Mouse (Mus musculus): ENCODE measurements around the gene Arrdc2. TPM values are rescaled to one million over a fixed set of nuclear protein-coding genes. Genes with fewer than 3 reads are reported as not detected.

Arrdc2 gene
- polyA plus RNA-seq, 1 experiment = 17.1 TPM

DNA sequence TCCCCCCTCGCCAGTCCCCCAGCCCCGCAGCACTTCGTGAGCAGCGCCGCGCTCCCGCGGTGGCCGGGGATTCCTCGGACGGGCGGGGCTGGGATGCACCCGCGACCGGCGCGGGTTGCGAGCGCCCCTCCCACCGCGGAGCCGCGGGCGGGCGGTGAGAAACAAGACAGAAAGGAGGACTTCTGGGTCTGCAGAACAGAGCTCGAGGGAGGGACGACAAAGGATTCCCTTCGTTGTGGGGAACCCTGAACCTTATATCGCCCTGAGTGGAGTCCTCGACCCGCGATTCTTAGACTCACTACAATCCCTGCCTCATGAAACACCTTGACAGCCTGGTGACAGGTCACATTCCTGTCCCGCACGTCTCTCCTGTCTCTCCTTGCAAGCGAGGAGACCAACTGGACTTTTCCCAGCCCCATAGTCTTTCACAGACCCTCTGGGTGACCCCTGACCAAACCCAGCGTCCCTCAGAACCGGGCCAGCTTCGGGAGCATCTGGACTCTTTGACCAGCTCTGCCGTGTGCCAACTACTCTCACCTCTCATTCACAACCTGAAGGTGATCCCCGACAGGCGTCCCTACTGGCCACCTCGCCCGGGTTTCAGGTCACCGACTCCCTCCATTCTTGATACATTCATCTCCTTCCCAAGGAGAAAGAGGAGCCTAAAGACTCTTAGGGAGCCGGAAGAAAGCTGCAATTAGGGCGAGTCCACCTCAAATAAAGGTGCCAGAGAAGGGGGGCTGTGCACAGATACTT, 24.6 kb upstream of the Arrdc2 start:
- no peak for TF ChIP-seq POLR2A (IDR thresholded peaks at IDR 0.05; ENCODE audit: control insufficient read depth, low read depth, low read length)
- no peak for TF ChIP-seq CTCF (IDR thresholded peaks at IDR 0.05; ENCODE audit: control insufficient read depth, insufficient read depth, insufficient replicate concordance, low read depth, low read length)
- Histone ChIP-seq H3K27ac (ENCODE audit: control insufficient read depth, insufficient read depth, low read depth, low read length) (no peak overlapping the region), H3K27me3 (ENCODE audit: control insufficient read depth, insufficient read depth, low read length) (peaks cover 2% of the 10 kb centered on the region), H3K4me3 (ENCODE audit: control insufficient read depth, low read depth, low read length) (peak overlapping the region; percentile 14), H3K4me1 (ENCODE audit: control insufficient read depth, insufficient read depth, low read length) (peaks cover 45% of the 10 kb centered on the region), H3K36me3 (ENCODE audit: control insufficient read depth, insufficient read depth, low read length) (no peaks in the 10 kb centered on the region)

- H3K27ac ChIP-seq (ENCODE audit: control insufficient read depth, insufficient read depth, low read depth, low read length) = no peak within 1 kb of the TSS
- no peak for TF ChIP-seq POLR2A (IDR thresholded peaks at IDR 0.05; ENCODE audit: control insufficient read depth, low read depth, low read length)
- TF ChIP-seq CTCF (IDR thresholded peaks at IDR 0.05; ENCODE audit: control insufficient read depth, insufficient read depth, insufficient replicate concordance, low read depth, low read length) = no peak
- H3K4me3 ChIP-seq (ENCODE audit: control insufficient read depth, low read depth, low read length) = peak within 1 kb of the TSS; percentile 59
- peaks cover 36% of the 10 kb centered on the region for H3K4me1 ChIP-seq (ENCODE audit: control insufficient read depth, insufficient read depth, low read length)
- no peaks in the 10 kb centered on the region for H3K36me3 ChIP-seq (ENCODE audit: control insufficient read depth, insufficient read depth, low read length)
- H3K27me3 ChIP-seq (ENCODE audit: control insufficient read depth, insufficient read depth, low read length) = peaks cover 2% of the 10 kb centered on the region
Observed at GRCm38 (mm10) chr8:70862824-70863641, 23.5 kb upstream of the Arrdc2 start, which contains the start of gene Kcnn1. Gene Kcnn1, minus strand, starts transcription at chr8:70863258.

DNA sequence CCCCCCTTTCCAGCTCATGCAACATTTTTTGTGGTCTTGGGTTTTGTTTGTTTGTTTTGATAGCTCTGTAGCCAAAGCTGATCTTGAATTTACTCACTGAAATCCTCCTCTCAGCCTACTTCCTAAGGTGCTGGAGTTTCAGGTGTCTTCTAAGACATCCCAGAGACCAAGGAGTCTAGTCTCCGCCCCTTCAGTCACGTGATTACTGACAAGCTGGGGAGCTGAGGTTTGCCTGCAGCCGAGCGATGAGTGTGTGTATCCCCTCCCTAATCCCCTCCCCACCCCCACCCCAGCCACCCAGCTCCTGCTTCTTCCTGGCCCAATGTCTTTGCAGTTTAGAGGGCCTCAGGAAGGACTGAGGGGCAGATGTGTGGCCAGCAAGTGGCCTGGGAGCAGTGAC, 18.0 kb upstream of the Arrdc2 start:
- Histone ChIP-seq H3K27ac (ENCODE audit: control insufficient read depth, insufficient read depth, low read depth, low read length) (no peak overlapping the region), H3K4me3 (ENCODE audit: control insufficient read depth, low read depth, low read length) (no peak overlapping the region), H3K36me3 (ENCODE audit: control insufficient read depth, insufficient read depth, low read length) (no peaks in the 10 kb centered on the region), H3K27me3 (ENCODE audit: control insufficient read depth, insufficient read depth, low read length) (no peaks in the 10 kb centered on the region; the same call in 1 of the 2 replicates), H3K4me1 (ENCODE audit: control insufficient read depth, insufficient read depth, low read length) (peaks cover 16% of the 10 kb centered on the region)
- TF ChIP-seq CTCF (IDR thresholded peaks at IDR 0.05; ENCODE audit: control insufficient read depth, insufficient read depth, insufficient replicate concordance, low read depth, low read length) = no peak

DNA sequence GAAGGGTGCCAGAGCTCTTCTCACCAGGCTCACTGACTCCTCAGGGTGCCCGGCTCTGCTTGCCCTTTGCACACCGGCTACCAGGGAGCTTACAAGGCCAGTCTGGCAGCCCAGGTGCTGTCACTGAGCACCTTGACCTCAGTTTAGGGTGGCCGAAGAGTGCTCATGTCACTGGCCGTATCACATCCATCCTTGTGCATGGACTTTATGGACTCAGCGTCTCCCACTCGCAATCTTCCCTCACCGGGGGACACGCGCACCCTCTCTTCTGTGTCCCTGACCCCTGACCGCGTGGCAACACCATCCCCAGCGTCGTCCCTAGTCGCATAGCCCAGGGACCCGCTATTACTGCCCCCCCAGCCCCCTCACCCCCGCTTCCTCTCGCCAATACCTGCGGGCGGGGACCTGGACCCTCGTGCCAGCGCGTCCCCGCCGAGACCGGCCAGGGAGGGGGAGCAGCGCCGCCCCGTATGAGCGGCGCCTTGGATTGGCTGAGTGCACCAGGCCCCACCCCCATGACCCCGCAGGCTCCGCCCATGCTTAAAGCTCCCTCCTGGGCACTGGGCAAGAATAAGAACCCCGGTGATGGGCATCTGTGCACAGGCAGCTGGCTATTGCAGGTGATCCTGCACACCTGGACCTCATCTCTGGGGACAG, 17.1 kb upstream of the Arrdc2 start:
- H3K4me3 ChIP-seq (ENCODE audit: control insufficient read depth, low read depth, low read length) = peak overlapping the region; percentile 33
- H3K4me1 ChIP-seq (ENCODE audit: control insufficient read depth, insufficient read depth, low read length) = peaks cover 11% of the 10 kb centered on the region
- H3K27me3 ChIP-seq (ENCODE audit: control insufficient read depth, insufficient read depth, low read length) = no peaks in the 10 kb centered on the region
- no peak overlapping the region for H3K27ac ChIP-seq (ENCODE audit: control insufficient read depth, insufficient read depth, low read depth, low read length)
- no peak for TF ChIP-seq POLR2A (IDR thresholded peaks at IDR 0.05; ENCODE audit: control insufficient read depth, low read depth, low read length)
- TF ChIP-seq CTCF (IDR thresholded peaks at IDR 0.05; ENCODE audit: control insufficient read depth, insufficient read depth, insufficient replicate concordance, low read depth, low read length) = no peak
- no peaks in the 10 kb centered on the region for H3K36me3 ChIP-seq (ENCODE audit: control insufficient read depth, insufficient read depth, low read length)

- TF ChIP-seq POLR2A (IDR thresholded peaks at IDR 0.05; ENCODE audit: control insufficient read depth, low read depth, low read length) (no peak), CTCF (IDR thresholded peaks at IDR 0.05; ENCODE audit: control insufficient read depth, insufficient read depth, insufficient replicate concordance, low read depth, low read length) (no peak)
- no peak overlapping the region for H3K4me3 ChIP-seq (ENCODE audit: control insufficient read depth, low read depth, low read length)
- no peaks in the 10 kb centered on the region for H3K36me3 ChIP-seq (ENCODE audit: control insufficient read depth, insufficient read depth, low read length)
Observed at GRCm38 (mm10) chr8:70856028-70856427, 16.5 kb upstream of the Arrdc2 start.

DNA sequence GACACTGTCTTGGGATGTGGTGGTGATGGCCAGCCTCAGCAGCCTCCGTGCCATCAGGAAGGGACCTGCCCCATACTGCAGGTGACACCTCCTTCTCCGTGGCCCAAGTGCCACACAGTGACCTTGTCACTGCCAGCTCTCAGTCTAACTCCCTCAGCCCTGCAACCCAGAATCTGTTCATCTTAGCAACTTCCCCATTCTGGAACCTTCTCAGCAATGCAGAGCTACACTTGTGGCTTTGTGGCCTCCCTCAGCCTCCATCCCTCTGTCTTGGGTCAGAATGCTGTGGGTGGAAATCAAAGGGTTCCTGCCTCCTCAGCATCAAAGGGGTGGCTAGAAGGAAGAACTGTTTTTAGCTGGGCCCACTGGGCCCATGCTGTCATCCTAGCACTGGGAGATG, 14.3 kb upstream of the Arrdc2 start:
- Histone ChIP-seq H3K4me1 (ENCODE audit: control insufficient read depth, insufficient read depth, low read length) (peaks cover 11% of the 10 kb centered on the region), H3K27me3 (ENCODE audit: control insufficient read depth, insufficient read depth, low read length) (no peaks in the 10 kb centered on the region), H3K4me3 (ENCODE audit: control insufficient read depth, low read depth, low read length) (no peak overlapping the region), H3K27ac (ENCODE audit: control insufficient read depth, insufficient read depth, low read depth, low read length) (no peak overlapping the region), H3K36me3 (ENCODE audit: control insufficient read depth, insufficient read depth, low read length) (no peaks in the 10 kb centered on the region)
- TF ChIP-seq CTCF (IDR thresholded peaks at IDR 0.05; ENCODE audit: control insufficient read depth, insufficient read depth, insufficient replicate concordance, low read depth, low read length) (no peak), POLR2A (IDR thresholded peaks at IDR 0.05; ENCODE audit: control insufficient read depth, low read depth, low read length) (no peak)

More at GRCm38 (mm10) chr8:70856028-70856427, 16.5 kb upstream of the Arrdc2 start:
- peaks cover 11% of the 10 kb centered on the region for H3K4me1 ChIP-seq (ENCODE audit: control insufficient read depth, insufficient read depth, low read length)
- H3K27ac ChIP-seq (ENCODE audit: control insufficient read depth, insufficient read depth, low read depth, low read length) = no peak overlapping the region
- no peaks in the 10 kb centered on the region for H3K27me3 ChIP-seq (ENCODE audit: control insufficient read depth, insufficient read depth, low read length)
